Mouse (Mus musculus): ENCODE measurements around the gene Hjurp.

The Hjurp gene

DNA sequence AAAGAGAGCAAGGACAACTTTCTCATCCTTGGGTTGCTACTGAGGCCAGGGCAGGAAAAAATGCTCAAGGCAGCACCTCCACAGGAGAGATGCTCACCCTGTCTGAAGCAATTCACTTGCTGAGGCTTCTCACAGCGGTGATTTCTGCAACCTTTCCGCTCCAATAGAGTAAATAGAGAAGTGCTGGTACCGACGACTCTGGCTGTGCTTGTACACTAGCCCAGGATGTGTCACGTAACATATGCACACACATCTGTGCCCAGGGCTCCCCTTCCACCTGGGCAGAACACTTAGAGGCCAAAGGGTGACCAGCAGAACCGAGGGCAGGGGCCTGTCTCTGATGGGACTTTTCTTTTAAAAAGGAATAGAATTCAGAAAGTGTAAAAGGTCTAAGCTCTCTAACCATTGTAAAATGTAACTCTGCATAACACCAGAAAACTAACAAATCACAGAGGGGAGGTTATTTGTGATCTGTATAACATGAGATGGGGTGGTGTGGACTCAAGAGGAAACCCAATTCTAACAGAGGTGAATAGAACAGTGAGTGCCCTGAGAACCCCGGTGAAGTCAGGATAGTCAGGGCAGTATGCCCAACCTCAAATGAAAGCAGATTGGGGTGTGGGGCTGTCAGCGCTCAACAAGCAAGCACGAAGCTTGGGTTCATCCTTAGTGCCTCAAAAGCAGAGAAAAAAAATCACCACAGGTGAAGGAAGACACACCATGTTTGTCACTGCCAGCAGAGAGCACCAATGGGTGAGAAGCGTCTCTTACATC lies 16.6 kb downstream of the Hjurp start:
- DNase-seq (ENCODE audit: low read depth) = no peak

DNA sequence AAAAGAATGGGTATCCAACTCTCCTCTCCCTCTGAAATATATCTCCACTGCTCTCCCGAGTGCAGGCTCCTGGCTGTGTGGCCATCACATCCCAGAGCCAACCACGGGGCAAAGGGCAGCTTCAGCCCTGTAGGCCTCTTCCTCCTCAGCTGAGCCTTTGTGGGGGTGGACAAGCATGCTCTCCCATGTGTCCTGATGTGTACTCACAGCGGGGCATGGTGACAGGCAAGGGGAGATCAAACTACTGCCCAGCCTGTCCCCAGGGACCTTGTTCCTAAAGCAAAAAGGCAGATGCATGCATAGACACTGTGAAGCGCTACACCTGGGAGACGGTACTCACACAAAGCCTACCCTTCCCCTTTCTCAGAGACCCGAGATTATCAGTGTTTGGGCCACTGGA lies 17.3 kb downstream of the Hjurp start:
- DNase-seq (ENCODE audit: low read depth) = no peak

DNA sequence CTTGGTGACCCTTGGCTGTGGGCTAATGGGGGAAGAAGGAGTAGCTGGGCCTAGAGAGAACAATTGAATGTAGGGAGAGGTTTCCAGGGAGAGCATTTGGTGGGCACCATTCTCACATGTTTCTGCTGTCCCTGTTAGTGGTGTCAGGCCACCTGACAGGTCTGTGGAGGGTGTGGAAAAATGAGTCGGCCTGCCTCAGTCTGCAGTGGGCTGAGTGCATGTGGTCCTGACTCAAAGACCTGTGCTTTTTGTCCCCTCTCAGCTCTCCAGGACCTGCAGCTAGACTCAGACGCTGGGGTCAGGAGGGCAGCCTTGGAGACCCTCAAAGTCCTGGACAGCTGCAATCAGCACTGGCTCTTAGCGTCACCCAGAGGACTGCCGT lies 17.8 kb downstream of the Hjurp start:
- no peak for DNase-seq (ENCODE audit: low read depth)

DNA sequence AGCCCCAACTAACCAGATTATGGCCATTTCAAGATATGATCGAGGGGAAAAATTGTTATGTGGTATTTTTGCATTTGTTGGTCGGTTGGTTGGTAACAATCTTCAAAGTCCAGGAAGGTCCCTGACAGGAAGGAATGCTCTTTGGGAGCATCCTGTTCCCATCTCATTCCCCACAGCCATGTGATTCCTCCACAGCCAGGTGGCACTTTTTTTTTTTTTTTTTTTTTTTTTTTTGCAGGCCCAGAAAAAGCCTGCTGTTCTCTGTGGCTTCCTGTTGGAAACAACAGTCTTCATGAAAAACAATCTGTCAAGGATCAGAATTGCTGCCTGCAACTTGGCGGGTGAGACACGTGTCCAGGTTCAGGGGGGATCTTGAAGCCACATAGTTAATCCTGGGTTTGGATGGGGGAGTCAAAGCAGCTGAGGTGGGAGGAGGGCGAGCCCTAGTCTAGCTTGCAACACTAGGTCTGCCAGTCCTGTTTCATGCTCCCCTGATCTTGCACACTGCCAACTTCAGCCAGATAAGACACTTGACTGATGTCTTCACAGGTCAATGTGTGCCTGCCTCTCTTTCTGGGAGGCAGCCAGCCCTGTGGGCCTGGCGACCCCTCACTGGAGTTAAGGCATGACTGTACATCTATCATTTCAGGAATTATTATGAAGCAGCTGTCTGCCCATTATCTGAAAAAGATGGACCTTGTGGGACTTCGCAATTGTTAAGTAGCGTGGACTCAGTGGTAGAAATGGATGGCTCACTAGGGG lies 18.4 kb downstream of the Hjurp start:
- no peak for DNase-seq (ENCODE audit: low read depth)

DNA sequence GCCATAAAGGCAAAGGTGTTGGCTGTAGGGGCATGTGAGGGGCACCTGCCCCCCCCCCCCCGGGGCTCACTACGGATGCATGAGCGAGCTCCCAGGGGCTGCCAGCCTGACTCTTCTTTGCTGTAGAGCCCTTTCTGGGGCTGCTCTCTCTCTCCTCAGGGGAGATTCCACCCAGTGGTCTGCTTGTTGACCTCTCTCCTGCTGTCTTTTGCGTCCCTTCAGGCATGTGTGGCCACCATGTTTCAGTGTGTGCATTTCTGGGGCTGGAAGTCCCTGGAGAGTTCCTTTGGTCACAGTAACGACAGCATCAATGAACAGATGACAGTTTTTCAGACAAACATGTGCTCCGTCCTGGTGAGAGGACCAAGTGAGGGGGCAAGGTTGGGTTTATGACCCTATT lies 19.1 kb downstream of the Hjurp start:
- DNase-seq (ENCODE audit: low read depth) = no peak

DNA sequence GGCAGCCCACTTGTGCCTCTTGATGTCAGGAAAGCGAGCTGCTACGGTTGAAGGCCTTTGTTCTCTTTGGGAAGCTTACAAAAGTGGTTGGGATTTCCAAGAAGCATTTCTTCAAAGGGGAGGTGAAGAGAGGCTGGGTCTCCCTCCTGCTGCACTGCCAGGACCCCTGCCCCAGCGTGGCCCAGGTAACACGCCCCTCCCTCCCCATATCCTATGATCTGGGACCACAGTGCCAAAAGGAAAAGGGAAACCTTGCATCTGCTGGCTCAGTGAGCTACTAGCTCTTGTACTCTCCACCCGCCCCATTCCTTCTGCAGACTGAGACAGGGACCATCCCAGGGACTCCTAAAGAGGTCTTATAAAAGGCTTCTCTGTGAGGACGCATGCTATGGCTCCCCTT lies 19.8 kb downstream of the Hjurp start:
- no peak for DNase-seq (ENCODE audit: low read depth)

DNA sequence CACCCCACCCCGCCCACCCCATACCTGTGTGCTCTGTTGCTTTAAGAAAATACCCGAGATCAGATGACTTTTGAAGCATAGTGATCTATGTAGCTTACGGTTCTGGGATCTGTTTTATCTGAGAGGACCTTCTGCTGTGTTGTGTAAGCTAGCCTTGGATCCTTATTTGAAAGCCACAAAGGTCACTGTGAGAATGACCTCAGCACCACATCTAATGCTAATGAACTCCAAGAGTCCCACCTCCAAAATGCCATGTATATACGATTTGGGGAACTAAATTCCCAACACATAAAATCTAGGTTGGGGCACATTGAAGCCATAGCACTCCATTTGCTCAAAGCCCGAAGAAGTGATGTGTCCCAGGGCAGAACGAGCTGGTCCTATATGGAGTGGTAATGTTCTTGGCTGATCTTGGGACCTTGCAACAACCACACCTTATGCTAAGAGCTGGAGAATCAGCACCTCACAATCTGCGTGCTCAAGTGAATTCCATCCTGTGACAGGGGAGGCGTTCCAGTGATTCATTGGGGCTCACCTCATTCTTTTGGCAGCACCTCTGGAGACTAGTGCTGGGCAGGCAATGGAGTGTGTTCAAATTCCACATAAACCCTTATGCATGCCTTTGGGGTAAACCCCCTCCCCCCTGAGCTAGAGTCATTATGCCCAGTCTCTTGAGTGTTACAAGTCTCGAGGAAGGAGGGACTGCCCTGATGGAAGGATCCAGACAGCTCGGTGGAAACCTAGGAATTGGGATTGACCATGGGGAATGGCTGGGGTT lies 20.4 kb downstream of the Hjurp start:
- DNase-seq (ENCODE audit: low read depth) = no peak

DNA sequence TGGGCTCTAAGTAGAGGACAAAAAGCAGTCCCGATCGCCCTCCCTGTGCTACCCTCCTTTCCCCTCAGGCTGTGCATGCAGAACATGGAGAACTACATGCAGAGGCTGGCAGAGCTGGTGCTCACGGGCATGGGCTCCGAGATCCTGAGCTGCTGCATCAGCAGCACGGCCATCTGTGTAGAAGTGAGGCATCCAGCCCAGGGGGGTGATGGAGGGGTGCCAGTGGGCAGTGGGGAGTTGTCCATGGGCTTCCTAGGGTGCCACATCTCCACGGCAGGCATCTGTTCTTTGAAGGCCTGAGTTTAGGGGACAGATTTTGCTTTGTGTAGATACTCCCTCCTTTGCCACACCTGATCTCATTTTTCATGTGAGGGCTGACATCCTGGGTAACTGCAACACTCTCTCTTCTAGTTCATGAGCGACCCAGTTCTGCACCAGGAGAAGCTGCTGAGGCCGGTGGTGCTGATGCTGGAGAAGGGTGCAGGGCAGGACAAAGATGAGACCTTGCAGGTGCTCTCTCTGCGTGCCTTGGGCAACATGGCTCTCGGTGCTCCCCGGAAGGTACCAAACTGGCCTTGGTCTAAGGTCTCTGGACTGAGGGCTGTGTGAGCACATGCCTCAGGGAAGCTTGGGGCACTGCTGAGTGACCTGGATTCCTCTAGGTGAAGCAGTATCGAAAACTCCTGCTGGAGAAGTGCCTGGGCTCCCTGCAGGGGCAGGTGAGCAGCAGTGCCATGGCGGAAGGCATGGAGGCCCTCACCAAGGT lies 21.3 kb downstream of the Hjurp start:
- no peak for DNase-seq (ENCODE audit: low read depth)

DNA sequence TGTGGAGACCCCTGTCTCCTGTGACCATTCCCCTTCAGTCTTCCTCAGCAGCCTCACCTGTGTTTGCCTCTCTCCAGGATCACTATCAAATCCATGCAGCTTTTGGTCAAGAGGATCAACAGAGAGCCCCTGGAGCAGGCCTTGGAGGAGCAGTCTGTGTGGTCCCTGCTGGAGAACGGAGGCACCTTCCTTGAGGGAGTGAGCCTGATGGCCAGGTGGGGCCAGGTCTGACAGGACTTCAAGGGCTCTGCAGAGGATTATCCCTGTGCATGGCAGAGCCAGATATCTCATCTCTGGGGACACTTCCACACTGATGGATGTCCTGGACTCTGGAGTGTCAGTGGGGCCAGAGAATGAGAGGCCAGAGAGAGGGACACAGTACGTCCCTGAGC lies 22.0 kb downstream of the Hjurp start:
- DNase-seq (ENCODE audit: low read depth) = no peak

DNA sequence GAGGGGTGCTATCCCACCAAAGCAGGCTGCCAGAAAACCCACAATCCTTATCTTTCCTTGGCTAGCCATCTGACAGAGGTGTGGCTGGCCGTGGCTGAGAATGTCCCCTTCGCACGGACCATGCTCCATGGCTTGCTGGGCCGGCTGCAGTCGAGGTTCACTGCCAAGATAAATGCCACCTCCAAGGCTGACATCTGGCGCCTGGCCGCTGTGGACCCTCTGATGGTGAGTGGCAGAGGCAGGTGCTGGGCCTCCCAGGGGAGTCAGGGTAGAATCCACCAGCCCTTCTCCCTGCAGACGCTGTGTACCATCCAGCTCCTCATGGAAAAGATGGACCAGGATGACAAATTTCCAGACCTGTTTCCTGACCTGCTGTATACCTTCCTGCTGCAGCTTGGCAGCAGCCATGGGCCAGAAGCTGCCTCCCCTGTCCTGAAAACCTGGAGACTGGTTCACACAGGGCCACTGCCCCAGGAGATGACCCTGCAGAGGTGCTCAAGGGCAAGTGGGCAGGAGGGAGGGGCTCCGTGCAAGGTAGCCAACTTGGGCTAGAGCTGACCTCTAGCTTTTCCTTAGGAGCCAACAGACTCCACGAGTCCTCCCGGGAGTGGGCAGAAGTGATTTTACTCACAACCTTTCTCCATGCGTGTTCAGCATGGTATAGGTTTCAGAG lies 22.5 kb downstream of the Hjurp start:
- no peak for DNase-seq (ENCODE audit: low read depth)

DNA sequence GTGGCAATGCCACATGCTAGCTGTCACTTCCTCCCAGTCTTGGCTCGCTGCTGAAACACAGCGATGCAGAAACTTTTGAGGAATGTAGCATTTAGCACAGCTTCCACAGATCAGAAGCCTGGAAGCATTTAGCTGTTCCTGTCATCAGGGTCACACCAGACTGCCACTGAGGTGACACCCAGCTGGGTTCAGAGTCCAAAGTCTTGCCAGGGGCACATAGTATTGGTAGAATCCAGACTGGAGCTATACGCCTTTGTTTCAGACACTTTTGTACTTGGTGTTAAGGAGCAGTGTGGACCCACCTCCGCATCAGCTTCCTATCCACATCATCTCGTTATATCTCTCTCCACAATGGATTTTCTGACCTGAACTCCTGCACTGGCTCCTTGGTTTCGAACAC lies 23.9 kb downstream of the Hjurp start:
- DNase-seq (ENCODE audit: low read depth) = no peak

DNA sequence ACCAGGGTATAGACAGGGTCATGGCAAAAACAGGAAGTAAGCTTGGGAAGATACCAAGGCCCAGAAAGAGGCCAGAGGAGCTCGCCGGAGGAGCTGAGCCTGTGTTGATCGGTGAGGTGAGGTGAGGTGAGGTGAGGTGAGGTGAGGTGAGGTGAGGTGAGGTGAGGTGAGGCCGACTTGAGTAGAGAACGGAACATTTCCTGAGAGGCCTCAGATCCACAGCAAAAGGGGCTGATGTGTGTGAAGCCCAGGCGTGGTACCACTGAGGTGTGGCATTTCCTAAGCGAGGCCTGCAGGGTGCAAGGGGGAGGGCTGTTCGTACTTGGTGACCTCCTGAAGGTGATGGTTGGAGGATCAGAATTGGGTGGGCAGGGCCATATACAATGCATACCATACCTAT lies 24.3 kb downstream of the Hjurp start:
- DNase-seq (ENCODE audit: low read depth) = no peak

DNA sequence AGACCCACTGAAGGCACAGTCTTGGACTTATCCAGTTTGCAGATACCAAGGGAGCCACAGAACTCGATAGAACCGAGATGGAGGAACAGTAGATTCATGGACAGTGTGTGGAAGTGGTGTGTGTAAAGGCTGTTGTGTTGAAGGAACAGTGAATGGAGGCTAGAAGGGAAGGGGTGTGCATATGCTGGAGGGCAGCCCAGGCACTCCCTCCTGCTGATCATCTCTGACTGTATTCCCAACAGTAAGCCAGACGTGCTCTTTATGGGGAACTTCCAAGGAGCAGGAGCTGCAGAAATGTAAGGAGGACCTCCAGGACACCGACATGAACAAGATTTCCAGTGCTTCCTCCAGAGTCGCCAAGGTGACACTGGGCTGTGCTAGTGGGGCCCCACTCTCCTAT lies 27.4 kb downstream of the Hjurp start:
- DNase-seq (ENCODE audit: low read depth) = no peak

DNA sequence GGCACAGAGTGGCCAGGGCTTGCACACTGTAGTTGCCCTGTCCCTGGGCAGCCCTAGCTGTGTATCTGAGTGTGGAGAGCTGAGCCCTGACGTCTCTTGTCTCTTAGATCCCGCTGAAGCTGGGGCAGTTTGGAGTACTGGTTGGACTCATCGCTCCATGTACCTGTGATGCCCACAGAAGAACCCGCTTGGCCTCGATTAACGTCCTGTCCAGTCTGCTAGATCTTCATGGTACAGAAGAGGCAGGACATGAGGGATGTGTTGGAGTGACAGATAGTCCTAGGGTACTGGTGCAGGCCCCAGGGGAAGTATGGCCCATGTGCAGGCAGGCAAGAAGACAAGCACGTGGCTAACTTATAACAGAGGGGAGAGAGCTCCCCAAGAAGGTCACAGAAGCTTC lies 27.8 kb downstream of the Hjurp start:
- DNase-seq (ENCODE audit: low read depth) = no peak

DNA sequence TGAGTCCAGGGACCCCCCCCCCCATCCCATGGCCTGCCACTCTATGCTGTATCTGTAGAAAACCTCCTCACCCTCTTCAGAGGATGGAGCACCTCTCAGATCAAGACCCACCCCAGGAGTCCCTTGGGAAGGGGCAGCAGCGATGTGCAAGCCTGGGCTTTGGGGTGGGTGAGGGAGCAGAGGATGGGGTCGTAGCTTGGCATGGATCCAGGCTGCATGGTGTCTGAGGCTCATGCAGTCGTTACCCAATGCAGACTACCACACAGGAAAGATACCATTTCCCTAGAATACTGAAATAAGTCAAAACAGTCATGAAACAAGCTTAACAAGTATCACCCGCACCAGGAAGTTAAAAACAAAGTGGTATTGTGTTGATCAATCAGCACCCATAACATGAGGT lies 28.8 kb downstream of the Hjurp start:
- no peak for DNase-seq (ENCODE audit: low read depth)

DNA sequence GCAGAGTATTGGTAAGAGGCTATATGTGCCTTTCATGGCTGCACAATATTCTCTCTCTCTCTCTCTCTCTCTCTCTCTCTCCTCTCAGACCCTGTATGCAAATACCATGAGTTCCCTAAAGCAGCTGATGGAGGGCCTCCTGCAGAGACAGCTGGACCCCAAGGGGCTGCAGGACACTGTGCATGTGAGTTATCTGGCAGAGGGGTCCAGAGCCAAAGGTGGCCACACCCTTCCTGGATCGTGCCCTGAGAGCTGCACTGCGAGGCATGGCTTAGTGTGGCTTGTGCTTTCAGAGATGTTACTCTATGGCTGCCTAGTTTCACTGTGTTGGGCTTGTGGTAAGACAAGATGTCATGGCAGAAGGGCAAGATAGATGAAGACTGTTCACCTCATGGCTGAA lies 29.8 kb downstream of the Hjurp start:
- no peak for DNase-seq (ENCODE audit: low read depth)

DNA sequence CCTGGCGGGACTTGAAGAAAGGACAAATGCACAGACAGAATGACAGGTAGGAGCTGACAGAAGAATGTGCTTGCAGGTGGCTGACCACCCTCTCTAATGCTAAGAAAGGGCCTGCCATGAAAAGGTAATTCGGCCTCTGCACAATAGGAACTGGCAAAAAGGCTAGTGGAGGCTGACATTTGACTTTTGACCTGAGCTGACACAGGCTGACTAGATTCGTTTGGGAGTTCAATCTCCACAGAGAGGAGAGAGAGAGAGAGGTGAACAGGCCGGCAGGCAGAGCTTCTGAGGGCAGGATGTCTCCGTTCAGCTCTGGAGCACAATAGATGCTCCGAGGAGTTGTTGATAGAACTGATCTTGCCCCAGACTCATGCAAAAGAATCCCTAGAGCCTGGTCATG lies 31.0 kb downstream of the Hjurp start:
- no peak for DNase-seq (ENCODE audit: low read depth)

DNA sequence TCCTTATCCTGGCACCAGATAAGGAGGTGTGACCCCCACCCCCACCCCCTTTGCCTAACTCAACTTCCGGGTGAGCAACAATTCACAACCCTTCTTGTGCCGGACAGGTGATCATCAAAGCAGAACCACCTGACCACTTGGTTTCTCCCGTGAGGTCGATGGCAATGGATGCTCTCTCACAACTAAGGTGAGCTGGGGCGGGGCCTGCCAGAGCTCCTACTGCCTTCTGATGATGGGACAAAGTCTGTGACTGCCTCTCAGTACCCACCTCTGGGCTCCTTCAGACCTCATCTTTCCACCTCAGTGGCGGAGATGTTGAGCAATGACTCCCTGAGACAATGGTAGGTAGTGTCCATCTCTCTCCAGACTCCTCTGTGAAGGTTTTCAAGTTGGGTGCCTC lies 31.6 kb downstream of the Hjurp start:
- DNase-seq (ENCODE audit: low read depth) = no peak

DNA sequence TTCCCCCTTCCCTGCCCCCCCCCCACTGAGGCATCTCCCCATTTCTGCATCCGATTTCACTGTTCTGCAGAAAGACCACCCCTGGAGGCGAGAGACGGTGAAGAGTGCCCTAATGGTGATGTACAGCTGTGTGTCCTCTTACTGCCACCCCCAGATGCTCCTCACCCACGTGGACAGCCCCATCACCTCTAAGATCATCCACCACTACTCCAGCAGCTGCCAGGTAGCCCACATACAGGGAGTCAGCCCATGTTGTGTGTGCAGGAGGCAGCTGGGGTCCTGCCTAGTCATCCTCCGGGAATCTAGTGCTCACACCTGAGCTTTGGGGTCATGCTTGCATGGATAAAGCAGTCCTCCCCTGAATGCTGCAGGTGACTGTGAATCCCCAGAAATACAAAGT lies 33.6 kb downstream of the Hjurp start:
- DNase-seq (ENCODE audit: low read depth) = no peak

DNA sequence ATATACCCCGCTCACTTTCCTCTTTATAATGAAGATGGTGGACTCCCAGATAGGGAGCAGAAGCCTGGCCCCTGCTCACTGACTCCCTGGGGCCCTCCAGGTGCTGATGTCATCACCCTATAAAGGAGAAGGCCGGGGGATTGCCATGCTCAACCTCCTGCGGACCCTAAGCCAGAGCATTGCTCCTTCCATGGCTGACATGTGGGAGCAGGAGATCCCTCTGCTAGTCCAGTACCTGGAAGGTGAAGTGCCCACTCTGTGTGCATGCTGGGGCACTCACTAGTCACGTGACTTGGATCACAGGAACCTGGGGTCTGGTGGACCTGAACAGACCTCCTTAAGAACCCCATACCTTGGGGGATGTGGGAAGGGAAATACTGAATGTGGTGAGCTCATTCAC lies 36.9 kb downstream of the Hjurp start:
- DNase-seq (ENCODE audit: low read depth) = no peak

DNA sequence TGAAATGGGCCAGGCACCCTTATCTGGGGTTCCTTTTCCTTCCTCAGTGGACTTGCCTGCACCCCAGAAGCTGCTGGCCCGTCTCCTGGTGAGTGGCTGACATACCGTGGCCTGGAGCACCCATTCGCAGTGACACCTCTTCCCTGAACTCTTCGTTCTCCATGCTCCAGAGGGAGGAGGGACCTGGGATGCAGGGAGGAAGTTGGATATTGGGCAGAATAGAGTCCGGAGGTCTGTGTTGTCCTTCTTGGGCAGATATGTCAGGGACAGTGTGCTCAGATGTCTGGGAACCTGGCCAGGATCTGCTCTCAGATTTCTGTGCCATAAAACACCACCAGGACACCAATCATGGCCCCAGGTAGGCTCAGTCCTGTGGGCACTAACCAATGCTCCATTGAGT lies 37.4 kb downstream of the Hjurp start:
- no peak for DNase-seq (ENCODE audit: low read depth)

DNA sequence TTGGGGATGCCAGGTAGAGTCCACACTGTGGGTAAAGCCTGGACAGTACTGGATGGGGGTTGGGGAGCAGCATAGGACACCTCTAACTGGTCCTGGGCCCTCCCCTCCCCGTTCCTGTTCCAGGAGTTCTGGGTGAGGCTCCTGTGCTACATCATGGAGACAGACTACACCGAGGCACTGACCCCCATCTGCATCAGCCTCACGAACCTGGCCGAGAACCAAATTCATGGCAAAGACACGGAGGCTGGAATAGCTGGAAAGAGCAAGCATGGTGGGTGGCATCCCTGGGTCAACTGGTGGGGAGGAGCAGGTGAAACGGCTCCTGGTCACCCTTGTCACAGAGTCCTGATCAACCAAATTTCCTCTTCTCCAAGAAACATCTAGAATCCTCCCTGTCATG lies 38.7 kb downstream of the Hjurp start:
- DNase-seq (ENCODE audit: low read depth) = no peak

Measured in c-Kit-positive CD71-positive TER-119-negative erythroid progenitor cells, embryonic 14.5 days (primary cell).